Mouse (Mus musculus) adrenal gland, postnatal 36 days (tissue): Measurements from ENCODE around the gene Rsg1. TPM values are rescaled to one million over a fixed set of nuclear protein-coding genes. Genes with fewer than 3 reads are reported as not detected.

Experiments used
- DNase-seq, 2 experiments: peaks; one replicate each; pipeline ENCODE4 v3.0.0; 2021; ENCODE audit warnings: mixed read lengths in 1 of 2
- total RNA-seq, 2 experiments: library from RNA; stranded (reverse); gene quantifications; 2 replicates each; pipeline ENCODE4 v1.2.3; 2021

Gene Rsg1
- total RNA-seq, 2 experiments from 2014 or later = 0.96 to 1.2 TPM

DNA sequence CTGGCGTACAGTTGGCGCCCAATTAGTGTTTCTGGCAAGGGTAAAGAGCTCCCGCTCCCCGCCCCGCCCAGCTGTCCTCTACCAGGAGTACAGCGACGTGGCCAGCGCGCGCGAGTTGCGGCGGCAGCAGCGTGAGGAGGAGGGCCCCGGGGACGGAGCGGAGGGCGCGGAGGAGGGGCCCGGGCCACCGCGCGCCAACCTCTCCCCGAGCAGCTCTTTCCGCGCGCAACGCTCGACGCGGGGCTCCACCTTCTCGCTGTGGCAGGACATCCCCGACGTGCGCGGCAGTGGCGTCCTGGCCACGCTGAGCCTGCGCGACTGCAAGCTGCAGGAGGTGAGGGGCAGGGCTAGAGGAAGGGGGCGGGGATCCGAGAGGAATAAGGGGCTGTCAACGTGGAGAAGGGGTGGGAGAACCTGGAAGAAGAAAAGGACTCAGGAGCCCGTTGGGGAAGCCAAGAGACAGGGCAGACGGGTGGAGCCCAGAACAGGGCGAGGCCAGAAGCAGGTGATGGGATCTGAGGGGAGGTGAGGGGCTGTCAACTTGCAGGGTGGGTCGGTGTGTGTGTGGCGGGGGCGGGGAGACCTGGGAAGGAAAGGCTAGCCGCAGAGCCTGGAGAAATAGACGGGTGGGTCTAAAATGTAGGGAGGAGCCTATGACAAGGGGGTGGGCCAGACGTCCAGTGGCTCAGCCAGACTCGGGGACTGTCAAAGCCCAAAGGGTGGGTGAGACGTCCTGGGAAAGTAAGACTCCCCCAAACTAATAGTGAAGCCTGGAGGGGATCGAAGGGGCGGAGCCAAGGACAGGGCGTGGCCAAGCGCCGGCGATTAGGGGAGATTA lies 34.2 kb downstream of the Rsg1 start:
- DNase-seq = peak; percentile 63 to 73

DNA sequence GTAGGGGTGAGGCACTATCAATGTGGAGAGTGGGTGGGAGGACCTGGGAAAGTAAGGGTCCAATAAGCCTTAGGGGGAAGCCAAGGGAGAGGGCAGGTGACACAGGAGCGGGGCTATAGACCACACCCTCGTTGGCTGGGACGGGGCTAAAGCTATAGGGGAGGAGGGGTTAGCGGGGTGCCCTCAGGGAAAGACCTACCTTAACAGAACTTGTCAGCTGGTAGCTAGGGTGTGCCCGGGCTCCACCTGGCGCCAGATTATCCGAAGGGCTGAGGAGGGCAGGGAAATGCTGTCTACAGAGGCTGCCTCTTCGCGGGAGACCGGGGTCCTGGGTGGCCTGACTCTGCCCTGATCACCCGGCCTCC lies 34.8 kb downstream of the Rsg1 start:
- DNase-seq = no peak

DNA sequence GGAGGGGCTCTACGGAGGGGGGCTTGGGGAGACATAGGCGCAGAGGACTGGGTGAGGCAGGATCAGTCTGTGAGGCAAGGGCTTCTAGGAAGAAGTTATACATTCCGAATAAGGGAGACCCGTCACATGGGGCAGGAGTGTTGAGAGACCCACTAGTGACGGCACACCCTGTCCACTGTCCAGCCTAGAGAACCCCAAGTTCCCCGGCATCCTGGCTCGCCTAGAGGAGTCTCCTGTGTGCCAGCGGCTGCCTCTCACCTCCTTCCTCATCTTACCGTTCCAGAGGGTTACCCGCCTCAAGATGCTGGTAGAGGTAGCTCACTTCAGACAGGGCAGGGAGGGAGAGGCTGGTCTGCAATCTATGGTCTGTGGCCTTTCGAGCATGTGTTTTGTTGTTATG lies 35.6 kb downstream of the Rsg1 start:
- no peak for DNase-seq

DNA sequence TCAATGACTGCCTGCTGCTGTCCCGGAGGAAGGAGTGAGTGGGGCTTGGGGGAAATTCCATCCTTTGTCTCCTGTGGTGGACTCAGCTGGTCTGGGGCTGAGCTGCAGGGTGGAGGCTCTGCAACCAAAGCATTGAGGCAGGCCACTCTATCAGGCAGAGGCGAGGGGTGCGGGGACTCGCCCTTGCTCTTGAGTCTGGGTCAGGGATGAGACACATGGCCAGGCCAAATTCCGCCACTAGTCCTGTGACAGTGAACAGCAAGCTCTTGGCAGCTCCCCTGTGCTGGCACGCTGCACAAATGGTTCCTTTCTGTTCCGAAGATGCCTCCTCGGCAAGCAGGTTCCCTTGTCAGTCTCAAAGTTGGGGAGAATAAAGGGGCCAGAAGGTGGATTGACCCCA lies 37.3 kb downstream of the Rsg1 start:
- no peak for DNase-seq

DNA sequence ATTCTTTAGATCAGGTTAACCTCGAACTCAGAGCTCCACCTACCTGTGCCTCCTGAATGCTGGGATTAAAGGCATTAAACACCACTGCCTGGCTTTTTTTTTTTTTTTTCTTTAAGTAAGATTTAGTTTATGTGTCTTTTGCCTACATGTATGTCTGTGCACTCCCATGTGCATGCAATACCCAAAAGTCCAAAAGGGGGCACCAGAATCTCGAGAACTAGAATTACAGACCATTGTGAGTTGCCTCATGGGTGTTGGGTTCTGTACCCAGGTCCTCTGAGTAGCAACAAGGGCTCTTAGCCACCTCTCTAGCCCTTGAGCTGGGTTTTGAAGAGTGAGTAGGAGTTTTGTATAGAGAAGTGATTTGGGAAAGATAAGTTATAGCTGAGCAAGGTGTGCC lies 38.9 kb downstream of the Rsg1 start:
- no peak for DNase-seq

DNA sequence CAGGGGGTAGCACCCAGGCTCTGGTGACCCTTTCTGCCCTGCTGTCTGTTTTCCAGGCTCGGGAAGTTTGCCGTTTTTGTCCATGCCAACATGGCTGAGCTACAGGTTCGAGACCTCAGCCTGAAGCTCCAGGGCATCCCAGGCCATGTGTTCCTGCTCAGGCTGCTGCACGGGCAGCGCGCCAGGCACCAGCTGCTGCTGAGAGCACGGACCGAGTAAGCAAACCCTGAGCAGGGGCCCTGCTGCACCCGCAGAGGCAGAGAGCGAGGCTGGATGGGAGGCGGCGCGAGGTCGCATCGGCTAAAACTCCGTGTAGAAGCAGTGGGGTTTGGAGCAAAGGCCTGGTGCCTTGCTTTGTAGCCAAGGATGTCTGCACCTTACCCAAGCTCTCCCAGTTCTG lies 40.5 kb downstream of the Rsg1 start:
- DNase-seq = peak in 1 of 2 experiments; percentile 34

DNA sequence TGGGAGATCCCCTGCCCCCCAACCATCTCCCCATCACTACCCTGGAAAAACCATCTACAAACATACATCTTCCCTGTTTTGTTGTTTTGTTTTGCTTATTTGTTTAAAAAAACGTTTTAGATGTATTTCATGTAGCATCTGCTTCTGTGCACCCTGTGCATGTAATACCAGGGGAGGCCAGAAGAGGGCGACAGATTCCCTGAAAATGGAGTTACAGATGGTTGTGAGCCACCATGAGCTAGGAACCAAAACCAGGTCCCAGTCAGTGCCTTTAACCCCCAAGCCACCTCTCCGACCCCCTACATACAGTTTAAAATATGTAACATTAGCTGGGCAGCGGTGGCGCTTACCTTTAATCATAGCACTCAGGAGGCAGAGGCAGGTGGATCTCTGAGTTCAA lies 43.7 kb downstream of the Rsg1 start:
- DNase-seq = peak in 1 of 2 experiments; percentile 27

DNA sequence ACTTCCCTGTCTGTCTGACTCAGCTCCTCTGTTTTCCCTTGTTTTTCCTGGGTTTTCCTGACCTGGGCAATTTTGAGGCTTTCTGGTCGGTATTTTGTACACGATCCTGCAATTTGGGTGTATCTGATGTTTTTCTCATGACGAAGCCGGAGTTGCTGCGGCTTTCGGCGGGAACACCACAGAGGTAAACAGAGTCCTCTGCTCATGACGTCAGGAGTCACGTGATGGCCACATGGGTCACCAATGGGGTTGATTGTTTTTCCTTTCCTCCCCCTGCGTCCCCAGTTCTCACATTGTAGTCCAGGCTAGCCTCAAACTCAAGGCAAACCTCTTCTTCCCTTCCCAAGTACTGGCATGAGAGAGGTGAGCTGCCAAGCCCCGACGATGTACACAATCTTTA lies 45.7 kb downstream of the Rsg1 start:
- DNase-seq = no peak

DNA sequence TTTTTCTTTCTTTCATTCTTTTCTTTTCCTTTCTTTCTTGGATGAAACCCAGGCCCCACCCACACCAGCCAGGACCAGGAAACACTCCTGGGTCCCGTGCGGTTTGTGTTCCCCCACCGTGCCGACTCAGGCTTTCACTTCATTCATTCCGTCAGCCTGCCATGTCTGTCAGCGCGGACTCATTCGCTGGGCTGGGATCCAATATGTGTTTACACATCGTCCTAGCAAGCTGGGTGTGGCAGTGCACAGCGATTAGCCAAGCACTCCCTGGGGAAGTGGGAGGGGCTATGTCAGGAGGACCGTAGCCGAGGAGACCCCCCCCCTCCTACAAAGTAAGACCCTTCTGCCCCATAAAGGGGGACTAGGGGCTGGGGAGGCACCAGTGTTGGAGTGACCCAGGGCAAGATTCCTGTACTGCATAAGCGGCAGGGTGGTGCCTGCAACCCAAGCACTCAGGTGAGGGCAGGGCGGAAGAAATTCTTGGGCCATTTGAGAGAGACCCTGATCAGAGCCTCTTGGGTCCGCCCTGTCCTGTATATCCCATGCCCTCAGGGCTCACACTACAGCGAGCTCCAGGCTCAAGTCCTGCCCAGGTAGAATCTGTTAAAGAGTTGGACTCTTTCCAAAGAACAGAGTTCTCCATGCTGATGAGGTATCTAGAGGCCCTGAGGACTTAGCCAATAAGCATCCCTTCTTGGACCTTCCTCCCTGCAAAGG lies 46.4 kb downstream of the Rsg1 start:
- peak; percentile 69 to 79 for DNase-seq

DNA sequence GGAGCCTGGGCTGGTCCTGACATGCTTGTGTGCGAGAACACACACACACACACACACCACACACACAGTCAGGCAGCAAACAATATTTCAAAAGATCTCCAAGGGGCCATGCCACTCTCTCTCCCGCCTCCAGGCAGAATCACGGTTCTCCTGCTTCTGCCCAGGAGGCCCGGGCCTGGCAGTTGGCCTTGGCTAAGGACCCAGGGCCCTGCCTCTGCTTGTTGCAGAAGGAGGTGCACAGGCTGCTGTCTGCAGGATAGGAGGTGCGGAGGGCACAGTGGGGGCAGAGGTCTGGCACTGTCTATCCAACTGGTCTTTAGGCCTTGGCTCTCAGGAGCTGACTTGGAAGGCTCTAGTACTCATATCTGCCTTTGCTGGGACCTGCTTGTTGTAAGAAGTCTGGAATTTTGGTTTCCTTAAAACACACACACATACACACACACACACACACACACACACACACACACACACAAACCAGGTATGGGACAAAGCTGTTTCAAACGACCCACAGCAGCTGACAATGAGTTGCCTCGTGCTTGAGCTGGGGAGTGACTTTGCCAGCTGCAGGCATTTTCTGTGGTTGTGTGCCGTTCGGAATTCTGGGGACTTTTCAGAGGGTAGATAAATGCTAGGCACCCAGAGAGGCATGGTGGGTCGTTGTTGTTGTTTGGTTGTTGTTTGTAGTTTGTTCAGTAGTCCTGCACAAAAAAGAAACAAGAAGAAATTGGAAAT lies 49.3 kb downstream of the Rsg1 start:
- peak; percentile 43 to 59 for DNase-seq

DNA sequence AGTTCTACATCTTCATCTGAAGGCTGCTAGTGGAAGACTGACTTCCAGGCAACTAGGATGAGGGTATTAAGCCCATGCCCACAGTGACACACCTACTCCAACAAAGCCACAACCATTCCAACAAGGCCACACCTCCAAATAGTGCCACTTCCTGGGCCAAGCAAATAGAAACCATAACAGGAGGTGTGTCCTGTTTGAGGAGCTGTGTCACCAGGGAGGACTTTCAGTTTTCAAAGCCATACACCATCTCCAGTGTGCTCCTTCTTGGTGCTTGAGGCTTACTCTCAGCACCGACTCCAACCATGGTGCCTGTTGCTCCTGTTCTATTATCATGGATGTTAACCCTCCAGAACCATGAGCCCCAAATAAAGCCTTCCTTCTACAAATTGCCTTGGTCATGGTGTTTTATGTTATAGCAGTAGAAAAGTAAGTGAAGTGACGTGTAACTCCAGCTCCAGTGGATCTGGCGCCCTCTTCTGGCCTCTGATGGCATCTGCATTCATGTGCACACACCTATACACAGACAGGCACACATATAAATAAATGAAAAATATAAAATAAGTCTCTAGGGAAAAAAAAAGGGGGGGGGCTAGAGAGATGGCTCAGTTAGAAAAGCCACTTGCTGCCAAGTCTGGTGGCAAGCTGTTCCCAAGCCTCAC lies 52.4 kb downstream of the Rsg1 start:
- DNase-seq = no peak

DNA sequence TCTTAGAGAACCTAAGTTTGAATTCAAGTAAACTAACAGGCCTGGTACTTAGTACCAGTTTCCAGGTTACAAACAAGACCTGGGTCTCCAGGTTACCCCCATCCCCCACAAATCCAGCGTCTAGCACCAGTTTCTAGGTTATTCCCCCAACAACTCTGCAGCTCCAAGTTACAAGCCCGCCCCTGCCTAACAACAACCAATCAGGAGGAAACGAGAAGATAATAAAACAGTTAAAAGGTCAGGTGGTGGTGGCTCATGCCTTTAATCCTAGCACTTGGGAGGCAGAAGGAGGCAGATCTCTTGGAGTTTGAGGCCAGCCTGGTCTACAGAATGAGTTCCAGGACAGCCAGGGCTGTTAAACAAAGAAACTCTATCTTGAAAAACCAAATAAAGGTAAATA lies 53.5 kb downstream of the Rsg1 start:
- no peak for DNase-seq

DNA sequence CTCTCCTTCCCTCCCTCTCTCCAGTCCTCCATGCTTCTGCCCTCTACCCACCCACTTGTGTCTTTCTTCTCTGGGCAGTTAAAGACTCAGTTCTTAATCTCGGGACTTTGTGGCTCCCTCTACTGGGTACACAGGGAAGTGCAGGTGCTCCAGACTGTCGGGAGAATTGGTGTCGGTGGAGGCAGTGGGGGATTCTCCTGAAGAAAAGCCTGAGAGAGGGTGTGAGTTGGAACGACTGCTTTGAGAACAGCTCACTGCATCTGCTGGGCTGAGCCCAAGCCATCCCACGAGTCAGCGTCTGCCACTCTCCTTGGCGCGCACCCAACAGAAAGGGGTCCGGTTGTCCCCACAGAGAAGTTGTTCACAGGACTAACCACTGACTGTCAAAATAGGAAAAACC lies 54.1 kb downstream of the Rsg1 start:
- DNase-seq = peak; percentile 61 to 69

DNA sequence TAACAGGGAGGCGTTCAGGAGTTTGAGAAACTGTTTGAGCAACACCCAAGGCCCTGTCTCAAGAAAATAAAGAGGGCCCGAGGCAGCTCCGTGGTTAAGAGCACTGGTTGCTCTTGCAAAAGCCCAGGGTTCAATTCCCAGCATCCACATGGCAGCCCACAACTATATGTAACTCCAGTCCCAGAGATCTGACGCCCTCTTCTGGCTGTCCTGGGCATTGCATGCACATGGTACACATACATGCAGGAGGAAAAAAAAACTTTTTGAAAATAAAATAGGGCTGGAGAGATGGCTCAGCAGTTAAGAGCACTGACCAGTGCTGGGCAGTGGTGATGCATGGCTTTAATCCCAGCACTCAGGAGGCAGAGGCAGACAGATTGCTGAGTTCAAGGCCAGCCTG lies 54.6 kb downstream of the Rsg1 start:
- DNase-seq = no peak

DNA sequence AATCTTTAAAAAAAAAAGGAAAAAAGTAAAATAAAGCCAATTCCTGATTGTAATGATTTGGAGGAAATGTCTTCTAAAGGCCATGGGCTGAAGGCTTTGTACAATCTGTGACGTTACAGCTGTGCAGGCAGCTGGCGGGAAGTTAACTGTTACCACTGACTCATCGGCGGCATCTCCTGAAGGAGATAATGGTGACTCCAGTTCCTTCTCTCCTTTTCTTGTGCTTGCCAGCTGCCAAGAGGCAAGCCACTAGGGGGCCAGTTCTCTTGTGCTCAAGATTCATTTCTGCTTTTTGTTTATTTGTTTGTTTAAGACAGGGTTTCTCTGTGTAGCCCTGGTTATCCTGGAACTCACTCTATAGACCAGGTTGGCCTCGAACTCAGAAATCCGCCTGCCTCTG lies 55.3 kb downstream of the Rsg1 start:
- no peak for DNase-seq

DNA sequence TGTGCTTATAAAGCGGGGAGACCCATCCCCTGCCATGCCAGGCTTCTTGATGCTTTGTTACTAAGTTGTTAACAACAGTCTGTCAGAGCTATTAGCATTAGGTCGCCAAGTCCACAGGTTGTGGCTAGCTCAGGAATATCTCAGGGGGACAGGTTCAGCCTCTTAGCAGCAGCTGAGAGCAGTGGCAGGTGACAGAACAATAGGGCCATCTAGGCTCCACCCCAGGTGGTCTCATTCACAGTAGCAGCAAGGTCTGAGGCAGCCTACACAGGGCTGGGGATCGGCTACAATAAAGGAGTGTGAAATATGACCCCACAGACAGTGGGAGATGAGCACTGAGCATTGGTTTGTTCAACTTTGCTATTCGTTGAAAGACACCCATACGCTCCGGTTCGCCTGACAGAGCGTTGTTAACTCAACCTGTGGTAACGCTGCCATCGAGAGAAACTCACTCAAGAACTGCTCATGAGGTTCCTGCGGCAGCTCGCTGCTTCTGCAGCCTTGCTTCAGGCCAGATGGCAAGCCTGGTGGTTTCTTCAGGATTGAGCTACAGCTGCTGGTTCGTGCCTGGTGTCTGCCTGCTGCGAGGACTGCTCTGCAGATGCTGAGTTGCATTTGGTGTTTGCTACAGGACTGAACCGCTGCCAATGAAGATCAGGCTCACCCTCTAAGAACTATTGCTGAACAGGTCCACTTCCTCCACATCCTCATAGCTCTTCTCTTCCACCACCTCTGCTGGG lies 56.6 kb downstream of the Rsg1 start:
- no peak for DNase-seq

DNA sequence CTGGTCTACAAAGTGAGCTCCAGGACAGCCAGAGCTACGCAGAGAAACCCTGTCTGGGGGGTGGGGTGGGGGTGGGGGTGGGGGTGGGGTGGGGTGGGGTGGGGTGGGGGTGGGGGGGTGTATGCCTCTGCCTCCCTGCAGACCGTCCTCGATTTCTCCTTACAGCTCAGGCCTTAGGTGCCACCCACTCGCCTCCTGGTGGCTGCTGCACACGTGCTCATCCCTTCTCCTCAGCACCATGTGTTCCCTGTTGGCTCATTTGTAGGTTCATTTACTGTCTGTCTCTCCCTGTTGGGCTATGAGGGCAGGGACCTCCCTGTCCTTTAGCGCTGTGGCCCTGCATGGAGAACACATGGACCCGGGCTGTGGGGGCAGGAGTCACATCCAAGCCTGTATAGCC lies 57.5 kb downstream of the Rsg1 start:
- no peak for DNase-seq

DNA sequence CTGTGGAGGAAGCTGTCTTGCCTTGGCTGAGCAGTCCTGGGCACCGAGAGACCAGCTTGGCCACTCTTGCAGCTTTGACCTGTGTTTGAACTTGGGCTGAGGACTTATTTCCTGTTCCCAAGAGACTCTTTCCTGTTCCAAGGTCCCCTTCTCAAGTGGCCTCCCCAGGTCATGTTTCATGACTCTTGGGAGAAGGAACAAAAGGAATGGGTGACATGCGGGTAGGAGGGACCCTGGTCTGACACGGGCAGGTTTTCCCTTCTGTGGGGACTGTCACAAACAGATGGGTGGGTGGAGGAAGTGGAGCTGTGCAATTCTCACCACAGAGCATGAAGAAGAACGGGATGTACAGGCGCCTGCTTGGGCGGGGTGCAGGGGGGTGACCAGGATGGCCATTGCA lies 58.0 kb downstream of the Rsg1 start:
- peak in 1 of 2 experiments; percentile 43 for DNase-seq

DNA sequence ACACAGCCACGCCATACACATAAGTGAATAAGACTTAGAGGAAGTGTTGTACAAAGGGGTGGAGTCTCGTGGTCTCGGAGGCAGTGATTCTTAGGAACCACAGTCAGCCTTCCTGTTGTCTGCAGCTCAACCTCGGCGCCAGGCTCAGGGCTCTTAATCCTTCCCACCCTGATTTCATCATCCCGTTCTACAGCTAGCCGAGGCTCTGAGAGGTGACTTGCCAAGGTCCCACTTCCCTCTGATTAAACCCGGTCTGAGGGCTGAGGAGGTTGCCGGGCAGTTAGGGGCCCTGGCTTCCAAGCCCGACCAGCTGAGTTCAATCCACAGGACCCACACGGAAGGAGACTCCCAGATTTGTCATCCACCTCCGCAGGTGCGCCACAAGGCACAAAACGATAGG lies 59.1 kb downstream of the Rsg1 start:
- no peak for DNase-seq

DNA sequence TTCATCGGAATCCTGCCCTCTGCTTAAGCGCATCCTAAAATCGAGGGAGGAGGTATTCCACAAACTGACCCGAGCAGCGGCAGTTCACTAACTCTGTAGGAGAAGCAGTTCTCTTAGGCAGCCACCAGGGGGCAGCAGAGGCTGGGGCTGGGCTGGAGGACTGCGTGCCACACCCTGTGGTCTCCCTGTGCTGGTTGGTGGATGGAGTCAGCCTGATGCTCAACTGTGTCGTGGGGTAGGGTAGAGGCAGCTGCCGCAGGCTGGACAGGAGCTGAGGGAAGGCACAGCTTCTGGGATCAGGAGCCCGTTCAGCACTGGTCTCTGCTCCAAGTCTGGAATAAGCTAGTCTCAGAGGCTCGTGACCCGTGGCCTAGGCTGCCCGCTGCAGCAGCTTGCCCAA lies 59.5 kb downstream of the Rsg1 start:
- peak; percentile 91 to 96 for DNase-seq

DNA sequence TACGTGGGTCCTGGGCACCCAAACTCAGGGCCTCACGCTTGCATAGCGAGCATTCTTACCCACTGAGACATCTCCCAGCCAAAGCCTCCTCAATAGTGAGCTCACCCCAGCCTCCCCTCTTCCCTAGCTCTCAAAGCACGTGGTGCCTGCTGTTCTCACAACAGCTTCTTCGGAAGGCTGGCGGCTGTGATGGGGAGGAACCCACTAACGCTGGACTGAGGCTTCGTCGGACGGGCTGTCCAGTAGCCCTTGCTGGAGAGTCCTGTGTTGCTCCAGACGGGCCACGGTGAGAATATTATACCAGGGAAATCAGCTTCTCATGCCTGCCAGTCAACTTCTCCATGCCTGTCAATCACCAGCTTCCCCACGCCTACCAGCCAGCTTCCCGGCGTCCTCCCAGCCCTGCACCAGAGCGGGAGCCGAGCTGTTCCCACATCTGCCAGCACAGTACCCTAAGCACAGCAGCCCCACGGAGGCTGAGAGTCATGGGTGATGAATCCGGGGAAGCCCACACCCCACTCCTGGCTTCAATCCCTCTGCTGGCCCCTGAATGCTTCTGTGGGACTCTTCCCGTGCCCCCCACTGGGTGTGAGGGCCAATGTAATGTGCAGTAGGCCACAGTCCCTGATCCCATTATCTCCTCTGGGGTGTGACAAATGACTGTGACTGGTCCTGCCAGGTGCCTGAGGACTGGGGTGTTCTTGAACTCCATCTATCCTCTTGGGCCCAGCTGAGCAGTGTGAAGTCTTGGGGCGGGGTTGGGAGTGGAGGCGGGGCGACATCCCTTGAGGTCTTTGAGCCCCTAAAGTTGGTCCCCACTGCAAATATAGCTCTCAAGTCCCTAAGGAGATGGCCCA lies 61.0 kb downstream of the Rsg1 start:
- no peak for DNase-seq
